Mouse (Mus musculus) liver, embryonic 11.5 days (tissue): ENCODE data around the gene Fosl1. TPM values are rescaled to one million over a fixed set of nuclear protein-coding genes. Genes with fewer than 3 reads are reported as not detected.

ENCODE experiments used
- ATAC-seq: fragments of 200-750 bp; cut with Nextera tagmentation; replicated peaks from 2 replicates; pipeline ENCODE4 v1.8.0; 2017; ENCODE audit warnings: moderate number of reproducible peaks, mild to moderate bottlenecking, moderate TSS enrichment, moderate library complexity; ENCODE audit not compliant: low FRiP score
- DNase-seq: peaks from one replicate; pipeline ENCODE4 v3.0.0-alpha.2; 2017; ENCODE audit warnings: low spot score
- H3K27ac ChIP-seq: fragments of 300-500 bp; sonication (generic); 2 replicates; pipeline ENCODE4 v1.5.1; 2014; ENCODE audit warnings: mild to moderate bottlenecking, low read depth, low read length, control low read depth
- H3K27me3 ChIP-seq: fragments of 300-500 bp; sonication (generic); replicated peaks from 2 replicates; pipeline ENCODE4 v1.6.1; 2014; ENCODE audit warnings: low read length, mixed read lengths; ENCODE audit not compliant: control insufficient read depth, insufficient read depth
- H3K36me3 ChIP-seq: fragments of 300-500 bp; sonication (generic); 2 replicates; pipeline ENCODE4 v1.6.1; 2014; ENCODE audit warnings: mild to moderate bottlenecking, low read length, moderate library complexity, mixed read lengths; ENCODE audit not compliant: control insufficient read depth, insufficient read depth
- H3K4me1 ChIP-seq: fragments of 300-500 bp; sonication (generic); replicated peaks from 2 replicates; pipeline ENCODE4 v1.6.1; 2014; ENCODE audit warnings: low read length, mixed read lengths; ENCODE audit not compliant: control insufficient read depth, insufficient read depth
- H3K4me2 ChIP-seq: fragments of 300-500 bp; sonication (generic); 2 replicates; pipeline ENCODE4 v1.6.1; 2014; ENCODE audit warnings: mild to moderate bottlenecking, control low read depth, moderate library complexity
- H3K4me3 ChIP-seq: fragments of 300-500 bp; sonication (generic); 2 replicates; pipeline ENCODE4 v1.5.1; 2014; ENCODE audit warnings: low read depth, low read length, control low read depth
- H3K9ac ChIP-seq: fragments of 300-500 bp; sonication (generic); 2 replicates; pipeline ENCODE4 v1.6.1; 2014; ENCODE audit warnings: low read depth, low read length, control low read depth
- H3K9me3 ChIP-seq: fragments of 300-500 bp; sonication (generic); 2 replicates; pipeline ENCODE4 v1.6.1; 2016; ENCODE audit warnings: low read length, inconsistent platforms, mixed read lengths; ENCODE audit not compliant: control insufficient read depth
- WGBS: fragments of 180-500 bp; shearing (Covaris S2); extraction: QIAGEN DNeasy Blood & Tissue Kit; methylation state at CpG from one replicate; pipeline ENCODE4 v1.1.7; 2014; 5-methylcytosine and 5-hydroxymethylcytosine counted together
- polyA plus RNA-seq: library from polyadenylated mRNA; unstranded; fragments of >200 nt; fragmentation: Nextera tagmentation; extraction: Ambion mirVana; gene quantifications from 2 replicates; pipeline ENCODE4 v1.2.1, GENCODE M21; 2014

The Fosl1 gene
- polyA plus RNA-seq, 1 experiment from 2014 or later = 0.59 TPM

DNA sequence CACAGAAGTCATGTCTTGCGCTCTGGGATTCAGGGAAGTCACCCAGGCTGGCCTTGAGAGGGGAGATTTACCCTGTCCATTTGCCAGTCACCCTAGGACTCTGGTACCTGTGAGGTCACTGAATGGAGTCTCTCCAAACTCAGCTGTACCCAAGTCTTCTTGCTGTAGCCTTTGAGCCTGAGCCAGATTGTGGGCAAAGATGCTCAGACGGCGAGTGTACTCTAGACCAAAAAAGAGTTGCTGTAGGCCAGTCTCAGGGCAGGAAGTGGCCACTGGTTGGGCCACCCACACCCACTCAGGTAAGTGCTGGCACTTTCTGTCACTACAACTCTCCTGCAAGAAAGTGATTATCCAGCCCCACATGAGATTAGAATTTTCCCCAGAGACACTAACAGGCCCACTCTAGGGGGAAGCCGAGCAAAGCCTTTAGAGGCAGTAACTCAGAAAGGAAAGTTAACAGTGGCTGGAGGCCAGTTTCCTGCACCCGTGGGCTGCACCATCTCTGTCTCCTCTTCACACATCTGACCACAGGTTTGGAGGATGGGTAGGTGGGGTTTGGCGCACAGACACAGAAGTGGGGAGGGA lies 19.7 kb downstream of the Fosl1 start:
- DNase-seq (no peak), ATAC-seq (no peak)
- H3K36me3 ChIP-seq = peaks cover 19% of the 10 kb centered on the region
- no peak overlapping the region for H3K27ac ChIP-seq
- H3K9ac ChIP-seq = no peak overlapping the region
- no peak overlapping the region for H3K4me3 ChIP-seq
- no peaks in the 10 kb centered on the region for H3K27me3 ChIP-seq
- no peaks in the 10 kb centered on the region for H3K9me3 ChIP-seq
- WGBS = 87% methylated on average over 6 of the region's 6 CpGs
- H3K4me2 ChIP-seq = no peak overlapping the region
- H3K4me1 ChIP-seq = no peaks in the 10 kb centered on the region

DNA sequence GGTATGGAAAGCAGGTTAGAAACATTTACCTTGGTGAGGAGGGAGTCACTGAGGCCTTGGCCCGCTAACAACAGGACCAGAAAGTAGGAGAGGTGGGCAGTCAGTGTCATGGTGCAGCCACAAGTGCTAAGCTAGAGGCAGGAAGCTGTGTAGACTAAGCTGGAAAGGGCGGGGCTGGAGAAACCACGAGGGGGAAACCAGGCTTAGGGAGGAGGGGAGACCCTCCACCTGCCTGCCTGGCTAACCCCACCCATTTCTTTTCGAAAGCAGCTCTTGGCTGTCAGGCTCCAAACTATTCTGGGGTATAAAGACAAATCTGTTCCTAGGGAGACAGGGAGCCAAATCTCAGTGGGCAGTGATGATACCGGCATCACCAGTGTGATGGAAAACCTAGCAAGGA lies 21.0 kb downstream of the Fosl1 start, which contains the start of gene Ctsw:
Gene Ctsw (minus strand): TSS at position 134 of the 400 bp plus-strand sequence.
- no peaks in the 10 kb centered on the region for H3K27me3 ChIP-seq
- WGBS = 42% methylated on average over 5 of the region's 5 CpGs
- H3K4me3 ChIP-seq = no peak within 1 kb of the TSS
- H3K9me3 ChIP-seq = no peaks in the 10 kb centered on the region
- no peak for DNase-seq
- H3K9ac ChIP-seq = no peak within 1 kb of the TSS
- ATAC-seq = no peak
- no peak within 1 kb of the TSS for H3K4me2 ChIP-seq
- peaks cover 17% of the 10 kb centered on the region for H3K36me3 ChIP-seq
- H3K4me1 ChIP-seq = no peaks in the 10 kb centered on the region
- no peak within 1 kb of the TSS for H3K27ac ChIP-seq

DNA sequence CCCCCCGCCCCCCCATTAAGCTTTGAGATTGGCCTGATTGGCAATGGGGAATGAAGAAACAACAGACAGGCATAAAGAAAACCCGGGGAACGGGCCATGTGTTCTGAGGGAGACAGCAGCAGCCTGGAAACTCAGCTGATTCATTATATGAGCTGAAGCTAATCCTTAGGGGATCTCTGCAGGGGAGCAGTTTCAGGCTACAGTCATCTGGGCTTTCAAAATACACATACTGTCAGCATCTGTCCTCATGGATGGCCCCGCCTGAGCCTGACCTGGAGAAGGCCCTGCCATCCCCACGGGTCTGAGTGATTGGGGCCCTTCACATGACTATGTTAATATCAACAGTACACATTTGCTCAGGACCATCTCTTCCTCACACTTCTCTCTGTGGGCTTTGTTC lies 24.5 kb downstream of the Fosl1 start:
- peaks cover 4% of the 10 kb centered on the region; the same call in 1 of the 2 replicates for H3K4me1 ChIP-seq
- H3K4me2 ChIP-seq = no peak overlapping the region
- peaks cover 5% of the 10 kb centered on the region; the same call in 1 of the 2 replicates for H3K36me3 ChIP-seq
- DNase-seq = no peak
- no peaks in the 10 kb centered on the region for H3K9me3 ChIP-seq
- ATAC-seq = no peak
- no peak overlapping the region for H3K27ac ChIP-seq
- H3K4me3 ChIP-seq = no peak overlapping the region
- no peaks in the 10 kb centered on the region; the same call in 1 of the 2 replicates for H3K27me3 ChIP-seq
- 60% methylated on average over 5 of the region's 5 CpGs for WGBS
- H3K9ac ChIP-seq = no peak overlapping the region

DNA sequence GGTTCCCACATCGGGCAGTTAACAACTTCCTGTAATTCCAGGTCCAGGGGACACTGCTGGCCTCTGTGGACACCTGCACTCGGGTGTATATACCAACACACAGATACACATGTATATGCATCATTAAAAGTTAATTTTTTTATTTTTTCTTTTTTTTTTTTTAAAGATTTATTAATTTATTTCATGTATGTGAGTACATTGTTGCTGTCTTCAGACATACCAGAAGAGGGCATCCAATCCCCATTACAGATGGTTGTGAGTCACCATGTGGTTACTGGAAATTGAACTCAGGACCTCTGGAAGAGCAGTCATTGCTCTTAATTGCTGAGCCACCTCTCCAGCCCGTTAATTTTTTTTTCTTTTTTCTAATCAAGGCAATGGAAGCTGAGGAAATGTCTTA lies 25.5 kb downstream of the Fosl1 start:
- H3K36me3 ChIP-seq = 0 out of 2 replicates have a peak, but pooled peaks cover 4% of the 10 kb centered on the region
- H3K4me2 ChIP-seq = no peak overlapping the region
- no peaks in the 10 kb centered on the region; the same call in 1 of the 2 replicates for H3K27me3 ChIP-seq
- no peak overlapping the region for H3K4me3 ChIP-seq
- ATAC-seq (no peak), DNase-seq (no peak)
- H3K27ac ChIP-seq = no peak overlapping the region
- 62% methylated on average over 3 of the region's 3 CpGs for WGBS
- peaks cover 4% of the 10 kb centered on the region; the same call in 1 of the 2 replicates for H3K4me1 ChIP-seq
- H3K9ac ChIP-seq = no peak overlapping the region
- no peaks in the 10 kb centered on the region for H3K9me3 ChIP-seq

DNA sequence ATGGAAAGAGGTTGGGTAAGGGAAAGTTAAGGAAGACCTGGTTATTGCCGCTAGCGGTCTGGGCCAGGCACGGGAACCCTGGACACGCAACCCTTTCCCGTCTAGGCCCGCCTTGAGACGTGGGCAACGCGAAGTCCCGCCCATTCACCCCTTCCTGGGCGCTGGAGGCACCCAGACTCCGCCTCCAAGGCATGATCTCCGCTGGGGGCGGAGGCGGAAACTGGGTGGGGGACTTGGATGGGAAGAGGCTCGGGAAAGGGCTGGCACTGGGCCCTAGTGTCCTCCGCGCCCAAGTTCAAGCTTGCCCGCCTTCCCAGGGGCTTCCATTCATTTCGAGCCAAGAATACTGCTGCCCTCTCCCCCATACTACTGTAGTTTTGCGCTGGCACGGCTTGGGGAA lies 26.4 kb downstream of the Fosl1 start, which contains the start of gene Efemp2:
Gene Efemp2 (plus strand): TSS at position 235 of the 400 bp plus-strand sequence.
- H3K4me1 ChIP-seq = peaks cover 4% of the 10 kb centered on the region; the same call in 1 of the 2 replicates

DNA sequence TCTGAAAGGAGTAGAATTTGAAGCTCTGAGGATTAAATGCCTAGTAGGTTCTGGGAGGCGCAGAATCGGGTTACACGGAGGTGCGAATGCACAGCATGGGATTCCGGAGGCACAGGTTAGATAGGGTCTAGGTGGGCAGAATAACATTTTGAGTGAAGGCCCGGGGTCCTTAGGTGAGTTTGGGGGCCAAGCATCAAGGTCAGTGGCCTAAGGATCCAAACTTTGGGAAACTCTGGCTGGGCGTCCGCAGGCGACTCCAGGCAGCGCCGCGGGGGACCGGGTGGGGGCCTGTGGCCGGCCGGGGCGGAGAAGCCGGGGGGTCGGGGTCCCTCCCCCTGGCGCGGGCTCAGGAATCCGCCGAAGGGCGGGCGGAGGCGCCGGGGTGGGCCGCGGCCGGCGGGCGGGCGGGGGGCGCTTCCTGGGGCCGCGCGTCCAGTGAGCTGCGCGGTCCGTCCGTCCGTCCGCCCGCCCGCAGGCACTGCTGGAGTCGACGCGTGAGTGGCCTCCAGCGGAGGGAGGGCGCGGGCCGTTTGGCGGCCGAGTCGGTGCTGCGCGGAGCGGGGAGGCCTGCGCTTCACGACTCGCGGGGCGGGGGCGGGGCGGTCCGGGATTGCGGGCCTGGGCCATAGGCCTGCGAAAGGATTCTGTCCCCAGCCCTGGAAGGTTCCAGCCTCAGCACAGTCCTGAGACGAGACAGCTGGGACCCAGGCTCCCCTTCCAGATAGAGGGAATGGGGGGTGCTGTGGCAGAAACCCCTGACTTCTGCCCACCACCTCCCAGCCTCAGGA lies 27.1 kb downstream of the Fosl1 start:
- Histone ChIP-seq H3K9me3 (no peaks in the 10 kb centered on the region), H3K27me3 (no peaks in the 10 kb centered on the region; the same call in 1 of the 2 replicates), H3K36me3 (peaks cover 6% of the 10 kb centered on the region; the same call in 1 of the 2 replicates), H3K9ac (peak overlapping the region; percentile 65), H3K27ac (peak overlapping the region; percentile 59), H3K4me1 (peaks cover 4% of the 10 kb centered on the region; the same call in 1 of the 2 replicates), H3K4me3 (peak overlapping the region; percentile 62), H3K4me2 (peak overlapping the region; percentile 96)
- ATAC-seq = peak; percentile 25; the same call in 1 of the 2 replicates
- 2% methylated on average over 63 of the region's 68 CpGs for WGBS
- DNase-seq = no peak

More for the DNA sequence above, 26.4 kb downstream of the Fosl1 start, which contains the start of gene Efemp2:
- DNase-seq (peak; percentile 81), ATAC-seq (peak; percentile 81)
- no peaks in the 10 kb centered on the region for H3K9me3 ChIP-seq
- peak within 1 kb of the TSS; percentile 65 for H3K9ac ChIP-seq
- 4% methylated on average over 22 of the region's 22 CpGs for WGBS
- no peaks in the 10 kb centered on the region; the same call in 1 of the 2 replicates for H3K27me3 ChIP-seq
- H3K36me3 ChIP-seq = peaks cover 4% of the 10 kb centered on the region; the same call in 1 of the 2 replicates
- H3K4me3 ChIP-seq = peak within 1 kb of the TSS; percentile 62
- H3K4me2 ChIP-seq = peak within 1 kb of the TSS; percentile 96
- peak within 1 kb of the TSS; percentile 59 for H3K27ac ChIP-seq

DNA sequence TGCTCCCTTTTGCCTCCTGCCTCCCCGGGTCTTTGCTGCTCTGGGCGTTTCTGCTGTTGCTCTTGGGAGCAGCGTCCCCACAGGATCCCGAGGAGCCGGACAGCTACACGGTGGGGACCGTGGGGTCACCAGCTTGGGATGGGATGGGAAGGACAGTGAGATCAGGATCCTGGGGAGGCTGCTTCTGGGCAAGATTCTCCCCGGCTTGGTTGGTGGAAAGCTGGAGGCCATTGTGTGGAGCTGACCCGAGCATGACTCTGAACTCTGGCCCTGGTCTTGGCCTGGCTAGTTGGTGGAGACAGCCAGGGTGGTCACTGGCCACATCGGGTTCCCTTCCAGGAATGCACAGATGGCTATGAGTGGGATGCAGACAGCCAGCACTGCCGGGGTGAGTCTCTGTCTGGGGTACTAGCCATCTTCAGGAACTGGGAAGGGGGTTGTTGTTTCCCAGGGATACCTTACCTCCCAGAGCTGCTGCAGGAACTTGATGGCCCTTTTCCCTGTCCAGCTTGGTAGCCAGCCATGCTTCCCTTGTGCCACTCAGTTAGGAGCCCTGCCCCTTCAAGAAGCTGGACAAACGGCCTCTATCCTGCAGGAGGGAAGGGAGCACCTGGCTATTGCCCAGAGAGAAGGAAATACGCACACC lies 27.8 kb downstream of the Fosl1 start:
- peak overlapping the region; percentile 96 for H3K4me2 ChIP-seq
- H3K9ac ChIP-seq = peak overlapping the region; percentile 65
- peak overlapping the region; percentile 59 for H3K27ac ChIP-seq
- DNase-seq = no peak
- 31% methylated on average over 13 of the region's 13 CpGs for WGBS
- H3K4me3 ChIP-seq = peak overlapping the region; percentile 62
- H3K9me3 ChIP-seq = no peaks in the 10 kb centered on the region
- peaks cover 6% of the 10 kb centered on the region; the same call in 1 of the 2 replicates for H3K36me3 ChIP-seq
- ATAC-seq = no peak
- H3K27me3 ChIP-seq = no peaks in the 10 kb centered on the region; the same call in 1 of the 2 replicates
- H3K4me1 ChIP-seq = peaks cover 4% of the 10 kb centered on the region; the same call in 1 of the 2 replicates

DNA sequence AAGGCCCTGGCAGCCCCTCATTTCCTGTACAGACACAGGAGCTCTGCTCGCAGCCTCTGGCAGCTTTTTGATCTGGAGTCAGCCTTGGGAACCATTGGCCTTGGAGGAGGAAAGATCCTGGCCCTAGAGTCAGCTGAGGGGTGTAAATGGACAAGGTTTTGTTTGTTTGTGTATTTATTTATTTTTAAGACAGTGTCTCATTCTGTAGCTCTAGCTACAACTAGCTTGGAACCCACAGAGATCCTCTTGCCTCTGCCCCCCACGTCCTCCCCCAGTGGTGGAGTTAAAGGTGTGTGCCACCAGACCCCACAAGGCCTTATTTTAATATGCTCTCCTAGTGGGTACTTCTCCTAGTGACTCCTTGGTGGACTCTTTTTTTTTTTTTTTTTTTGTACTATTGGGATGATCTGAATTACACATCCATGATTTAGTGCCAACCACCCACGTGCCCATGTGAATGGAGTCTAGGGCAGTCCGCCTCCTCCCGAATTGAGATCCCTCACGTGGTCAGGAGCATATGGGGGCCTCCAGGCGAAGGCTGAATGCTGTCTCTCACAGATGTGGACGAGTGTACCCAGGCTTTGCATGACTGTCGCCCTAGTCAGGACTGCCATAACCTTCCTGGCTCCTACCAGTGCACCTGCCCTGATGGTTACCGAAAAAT lies 29.8 kb downstream of the Fosl1 start:
- peaks cover 4% of the 10 kb centered on the region; the same call in 1 of the 2 replicates for H3K4me1 ChIP-seq
- no peak for ATAC-seq
- no peaks in the 10 kb centered on the region for H3K9me3 ChIP-seq
- peaks cover 14% of the 10 kb centered on the region for H3K36me3 ChIP-seq
- H3K4me3 ChIP-seq = no peak overlapping the region
- no peak overlapping the region for H3K4me2 ChIP-seq
- no peak for DNase-seq
- no peak overlapping the region for H3K9ac ChIP-seq
- no peak overlapping the region for H3K27ac ChIP-seq
- 80% methylated on average over 10 of the region's 10 CpGs for WGBS
- no peaks in the 10 kb centered on the region; the same call in 1 of the 2 replicates for H3K27me3 ChIP-seq
